Comparison of ENCODE assay signal across 7 mouse cellular contexts in genomic region chr8:111712588-111712987, GRCm38 (mm10). TPM values are rescaled to one million over a fixed set of nuclear protein-coding genes. Genes with fewer than 3 reads are reported as not detected.
DNase-seq lines count a peak whose midpoint lies in the region; ATAC-seq and TF ChIP-seq lines count a peak whose summit lies in the region.

No protein-coding gene starts in this region.

- H3K9ac ChIP-seq in midbrain, postnatal 0 days (replicated peaks; ENCODE audit: low read length, poor library complexity, severe bottlenecking): no peak overlapping the region

- 76% methylated on average over 6 of the region's 6 CpGs for WGBS in midbrain, postnatal 0 days
- 87% methylated on average over 6 of the region's 6 CpGs for whole genome bisulfite sequencing in midbrain, embryonic 10.5 days

- TF ChIP-seq CTCF in midbrain, postnatal 0 days (IDR thresholded peaks at IDR 0.05): peak; percentile 82

- peak; percentile 80 for DNase-seq in midbrain, postnatal 0 days (ENCODE audit: low spot score)
- DNase-seq in midbrain, embryonic 10.5 days (ENCODE audit: low spot score): no peak
- peak; percentile 92 for DNase-seq in MN1 (ENCODE audit: low spot score)
- peak; percentile 90 for DNase-seq in cerebellum, adult 11 months
- peak; percentile 84 to 86 for DNase-seq in kidney, postnatal 4 days
- peak; percentile 80 for DNase-seq in retina, embryonic 14.5 days (ENCODE audit: low spot score)

- no peaks in the 10 kb centered on the region for H3K27me3 ChIP-seq in midbrain, postnatal 0 days (ENCODE audit: insufficient read depth, low read length)
- no peaks in the 10 kb centered on the region for H3K27me3 ChIP-seq in midbrain, embryonic 10.5 days (ENCODE audit: low read depth, poor library complexity, severe bottlenecking)

- no peak overlapping the region for H3K4me3 ChIP-seq in midbrain, postnatal 0 days (ENCODE audit: low read depth, low read length)
- no peak overlapping the region for H3K4me3 ChIP-seq in midbrain, embryonic 10.5 days

- H3K4me1 ChIP-seq in midbrain, postnatal 0 days (ENCODE audit: insufficient read depth, low read length): peaks cover 10% of the 10 kb centered on the region
- peaks cover 24% of the 10 kb centered on the region for H3K4me1 ChIP-seq in midbrain, embryonic 10.5 days

- H3K9me3 ChIP-seq in midbrain, postnatal 0 days (ENCODE audit: low read length): no peaks in the 10 kb centered on the region
- no peaks in the 10 kb centered on the region for H3K9me3 ChIP-seq in midbrain, embryonic 10.5 days (replicated peaks)

- no peak overlapping the region for H3K27ac ChIP-seq in midbrain, postnatal 0 days (ENCODE audit: low read depth, low read length)
- no peak overlapping the region for H3K27ac ChIP-seq in midbrain, embryonic 10.5 days (replicated peaks)

- no peak overlapping the region for H3K4me2 ChIP-seq in midbrain, postnatal 0 days (ENCODE audit: low read depth, low read length, poor library complexity, severe bottlenecking)

- peaks cover 42% of the 10 kb centered on the region for H3K36me3 ChIP-seq in midbrain, postnatal 0 days (ENCODE audit: insufficient read depth, low read length)
- peaks cover 84% of the 10 kb centered on the region for H3K36me3 ChIP-seq in midbrain, embryonic 10.5 days

- no peak for ATAC-seq in midbrain, postnatal 0 days (ENCODE audit: low FRiP score)
- ATAC-seq in granulocyte monocyte progenitor cell, adult 5-6 weeks (replicated peaks; ENCODE audit: poor library complexity, severe bottlenecking): peak; percentile 54

RNA-seq across cellular contexts. Expression of gene Ctrb1, which starts 21.8 kb away (rescaled TPM):
- not detected in 2 replicates for total RNA-seq in midbrain, postnatal 0 days (2014; rRNA removed)
- not detected in 2 replicates for polyA plus RNA-seq in midbrain, postnatal 0 days (2015; fragmentation: Nextera tagmentation; extraction: Ambion mirVana)
- polyA plus RNA-seq in midbrain, embryonic 10.5 days (2016; fragmentation: Nextera tagmentation; extraction: Ambion mirVana): not detected in 2 replicates
- not detected in 2 replicates for total RNA-seq in granulocyte monocyte progenitor cell, adult 5-6 weeks (2014; fragmentation: Nextera tagmentation)
- not detected in 2 replicates for total RNA-seq in granulocyte monocyte progenitor cell, adult 5-6 weeks (2017)

RNA-seq across cellular contexts. Expression of gene Bcar1, which starts 31.0 kb away (rescaled TPM):
- total RNA-seq in midbrain, postnatal 0 days (2014; rRNA removed): 62.3 and 72.8 TPM in 2 replicates
- polyA plus RNA-seq in midbrain, postnatal 0 days (2015; fragmentation: Nextera tagmentation; extraction: Ambion mirVana): 38.3 and 44.3 TPM in 2 replicates
- 52.4 and 53.7 TPM in 2 replicates for polyA plus RNA-seq in midbrain, embryonic 10.5 days (2016; fragmentation: Nextera tagmentation; extraction: Ambion mirVana)
- total RNA-seq in granulocyte monocyte progenitor cell, adult 5-6 weeks (2014; fragmentation: Nextera tagmentation): not detected in 2 replicates
- total RNA-seq in granulocyte monocyte progenitor cell, adult 5-6 weeks (2017): not detected in 2 replicates

Comparison
In these comparisons a context has a peak if more than half of its experiments do, and no peak if none do; other contexts are left out.
1. RNA of gene Bcar1, which starts 31.0 kb away (total RNA-seq): 62.3 to 72.8 TPM in midbrain, postnatal 0 days; not detected in granulocyte monocyte progenitor cell, adult 5-6 weeks; every median in the first group is over 10 times any median in the second.